Mouse (Mus musculus) gastrocnemius, adult 2 months (tissue): ENCODE data around the gene Nfe2. TPM values are rescaled to one million over a fixed set of nuclear protein-coding genes. Genes with fewer than 3 reads are reported as not detected.
"Not testable (repeated sequence)": the region's sequence is repeated elsewhere in the genome, so short reads cannot be mapped to it uniquely, and the experiment has no call there.

Experiments
- DNase-seq: peaks from one replicate; pipeline ENCODE4 v3.0.0; 2022
- H3K27ac ChIP-seq: fragments of 200-600 bp; 2 replicates; pipeline ENCODE4 v1.8.1; 2022; ENCODE audit warnings: mild to moderate bottlenecking
- H3K4me3 ChIP-seq: fragments of 200-600 bp; 2 replicates; pipeline ENCODE4 v1.8.1; 2022; ENCODE audit warnings: mild to moderate bottlenecking, moderate library complexity
- CTCF ChIP-seq: fragments of 200-600 bp; IDR thresholded peaks from 2 replicates; pipeline ENCODE4 v1.8.1; 2022; ENCODE audit warnings: antibody characterized with exemption, mild to moderate bottlenecking, moderate library complexity
- intact Hi-C: fragments of 180-260 bp; cut with DNase I; formaldehyde crosslinking; loops from one replicate; pipeline ENCODE4 v1.15.1; 2025
- total RNA-seq, 2 experiments: library from RNA; stranded (reverse); gene quantifications; 2 replicates each; pipeline ENCODE4 v1.2.3; 2021

The Nfe2 gene
- total RNA-seq, 2 experiments from 2014 or later, result not detected

DNA sequence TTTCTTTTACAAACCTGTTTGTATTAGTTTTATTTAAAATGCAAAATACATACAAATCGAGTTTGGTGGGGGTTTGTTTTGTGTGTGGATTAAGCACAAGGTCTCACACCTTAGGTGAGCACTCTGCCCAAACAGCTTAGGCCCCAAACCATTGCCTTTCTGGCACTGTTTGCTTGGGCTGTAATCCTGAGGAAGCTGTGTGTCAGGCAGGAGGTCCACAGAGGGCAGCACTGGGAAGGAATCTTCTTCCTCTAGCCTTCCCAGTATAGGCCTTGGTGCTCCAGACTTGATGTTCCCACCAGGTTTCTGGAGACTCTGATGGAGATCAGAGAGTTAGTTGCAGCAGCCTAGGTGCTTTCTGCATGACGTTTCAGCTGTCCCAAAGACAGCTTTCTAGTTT, 26.4 kb upstream of the Nfe2 start:
- no peak for DNase-seq
- H3K27ac ChIP-seq, result no peak overlapping the region
- H3K4me3 ChIP-seq, result no peak overlapping the region
- intact Hi-C loops, result loop anchor here (1.0 kb wide), 1 partner anchor 23 kb away; no protein-coding TSS in a partner anchor
- peak; percentile 31; the same call in 1 of the 2 replicates for TF ChIP-seq CTCF

DNA sequence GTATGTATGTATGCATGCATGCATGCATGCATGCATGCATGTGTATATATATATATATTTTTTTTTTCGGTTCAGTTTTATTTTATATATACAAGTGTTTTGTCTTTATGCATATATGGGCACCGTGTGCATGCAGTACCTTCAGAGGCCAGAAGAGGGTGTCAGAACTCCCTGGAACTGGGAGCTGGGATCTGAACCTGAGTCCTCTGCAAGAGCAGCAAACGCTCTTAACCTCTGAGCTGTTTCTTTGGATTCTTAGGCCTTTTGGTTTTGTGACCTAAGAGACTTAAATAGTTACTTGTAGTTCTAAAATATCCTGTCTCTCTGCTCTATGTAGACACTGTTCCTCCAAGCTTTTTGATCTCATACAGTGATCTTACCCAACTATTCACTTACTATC, 25.9 kb upstream of the Nfe2 start:
- H3K27ac ChIP-seq, result no peak overlapping the region
- intact Hi-C loops, result loop anchor here (1.0 kb wide), 1 partner anchor 23 kb away; no protein-coding TSS in a partner anchor

DNA sequence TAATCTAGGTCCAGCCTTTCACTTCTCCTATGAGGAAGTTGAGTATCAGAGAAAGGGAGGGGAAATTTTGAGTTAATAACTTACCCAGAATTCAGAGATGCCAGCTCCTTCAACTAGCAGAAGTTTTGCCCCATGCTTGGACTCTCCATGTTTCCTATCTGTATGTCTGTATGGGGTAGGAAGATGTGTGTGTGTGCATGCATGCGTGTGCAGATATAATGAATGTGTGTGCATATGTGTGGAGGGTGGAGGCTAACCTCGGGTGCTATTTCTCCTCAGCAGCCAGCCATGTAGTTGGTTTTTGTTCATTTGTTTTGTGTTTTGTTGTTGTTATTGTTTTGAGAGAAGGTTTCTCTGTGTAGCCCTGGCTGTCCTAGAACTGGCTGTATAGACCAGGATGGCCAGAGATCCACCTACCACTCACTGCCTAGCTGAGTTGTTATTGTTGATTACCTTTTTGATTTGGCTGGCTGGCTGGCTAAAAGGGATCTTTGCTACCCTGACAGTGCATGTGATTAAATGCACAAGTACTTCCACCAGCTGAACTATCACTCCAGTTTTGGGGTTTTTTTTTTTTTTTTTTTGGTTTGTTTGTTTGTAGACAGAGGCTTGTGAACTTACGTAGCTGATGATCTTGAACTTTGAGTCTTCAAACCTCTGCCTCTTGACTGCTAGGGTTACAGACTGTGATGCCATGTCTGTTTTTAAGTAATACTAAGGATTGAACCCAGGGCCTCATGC, 23.4 kb upstream of the Nfe2 start:
- DNase-seq, result no peak
- intact Hi-C loops, result loop anchor here (2.0 kb wide), 1 partner anchor 31 kb away; no protein-coding TSS in a partner anchor
- no peak for TF ChIP-seq CTCF
- Histone ChIP-seq H3K27ac (no peak overlapping the region), H3K4me3 (no peak overlapping the region)

More for the DNA sequence above, 25.9 kb upstream of the Nfe2 start:
- peak; percentile 57 for DNase-seq
- no peak overlapping the region for H3K4me3 ChIP-seq
- TF ChIP-seq CTCF, result peak; percentile 71

DNA sequence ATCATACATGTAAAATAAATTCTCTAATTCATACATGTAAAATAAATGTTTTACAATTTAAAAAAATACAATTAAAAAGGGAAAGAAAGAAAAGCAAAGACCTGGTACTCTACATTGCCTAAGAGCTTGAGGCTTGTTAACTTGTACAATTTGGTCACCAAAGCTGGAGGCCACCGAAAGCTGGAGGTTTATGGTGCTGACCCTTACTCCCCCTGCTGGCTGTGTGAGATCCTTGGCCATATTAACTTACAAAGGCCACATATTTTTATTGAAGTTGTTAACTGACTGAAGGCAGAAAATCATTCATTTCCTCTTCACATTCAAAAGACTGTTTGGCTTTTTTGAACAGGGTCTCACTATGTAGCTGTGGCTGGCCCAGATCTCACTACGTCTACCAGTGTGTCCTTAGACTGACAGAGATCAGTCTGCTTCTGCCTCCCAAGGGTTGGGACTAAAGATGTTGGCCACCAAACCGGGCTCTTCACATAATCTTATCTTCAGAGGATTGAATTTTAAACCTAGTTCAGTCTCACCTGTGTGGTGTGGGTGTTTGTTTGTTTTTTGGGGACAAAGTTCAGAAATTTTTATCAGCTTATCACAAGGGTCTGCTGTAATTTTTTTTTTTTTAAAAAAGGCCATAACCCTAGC, 22.7 kb upstream of the Nfe2 start:
- TF ChIP-seq CTCF, result peak; percentile 65
- no peak for DNase-seq
- H3K4me3 ChIP-seq, result no peak overlapping the region
- H3K27ac ChIP-seq, result no peak overlapping the region
- intact Hi-C loops, result loop anchor here (2.0 kb wide), 1 partner anchor 30 kb away; no protein-coding TSS in a partner anchor

DNA sequence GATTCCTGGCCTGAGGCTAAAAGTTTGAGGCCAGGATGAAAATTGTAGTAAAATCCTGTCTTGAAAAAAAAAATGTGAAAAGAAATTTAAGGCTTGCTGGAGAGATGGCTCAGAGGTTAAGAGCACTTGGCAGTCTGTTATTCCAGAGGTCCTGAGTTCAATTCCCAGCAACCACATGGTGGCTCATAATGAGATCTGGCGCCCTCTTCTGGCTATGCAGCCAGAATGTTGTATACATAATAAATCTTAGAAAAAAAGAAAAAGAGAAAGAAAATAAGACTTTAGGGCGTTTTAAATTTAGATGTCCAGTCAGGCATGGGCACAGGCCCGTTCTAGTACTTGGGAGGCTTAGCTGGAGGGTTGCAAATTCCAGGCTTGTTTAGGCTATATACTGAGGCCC, 21.5 kb upstream of the Nfe2 start:
- peak; percentile 65 for TF ChIP-seq CTCF
- intact Hi-C loops, result loop anchor here (2.0 kb wide), 1 partner anchor 29 kb away; no protein-coding TSS in a partner anchor
- no peak for DNase-seq
- Histone ChIP-seq H3K4me3 (no peak overlapping the region), H3K27ac (no peak overlapping the region)

DNA sequence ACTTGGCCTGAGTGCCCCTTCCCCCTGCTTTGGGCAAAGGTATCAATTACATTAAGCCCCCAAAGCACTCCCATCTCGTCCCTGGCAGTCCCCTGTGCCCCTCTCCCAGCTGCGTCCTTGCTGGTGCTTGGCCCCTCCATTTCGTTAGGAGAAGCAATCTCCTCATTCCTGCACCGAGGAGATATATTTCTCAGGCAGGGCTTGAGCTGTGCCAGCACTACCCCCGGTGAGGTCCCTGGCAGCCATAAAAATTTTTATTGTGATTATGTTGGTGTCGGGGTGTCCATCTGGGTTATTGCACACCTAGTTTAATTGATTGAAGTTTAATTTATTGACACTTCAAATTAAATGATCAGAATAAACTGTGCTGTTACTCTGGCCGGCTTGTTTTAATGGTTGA, 19.7 kb upstream of the Nfe2 start:
- intact Hi-C loops, result no loop called here
- no peak overlapping the region for H3K4me3 ChIP-seq
- TF ChIP-seq CTCF, result no peak
- DNase-seq, result no peak
- no peak overlapping the region for H3K27ac ChIP-seq

DNA sequence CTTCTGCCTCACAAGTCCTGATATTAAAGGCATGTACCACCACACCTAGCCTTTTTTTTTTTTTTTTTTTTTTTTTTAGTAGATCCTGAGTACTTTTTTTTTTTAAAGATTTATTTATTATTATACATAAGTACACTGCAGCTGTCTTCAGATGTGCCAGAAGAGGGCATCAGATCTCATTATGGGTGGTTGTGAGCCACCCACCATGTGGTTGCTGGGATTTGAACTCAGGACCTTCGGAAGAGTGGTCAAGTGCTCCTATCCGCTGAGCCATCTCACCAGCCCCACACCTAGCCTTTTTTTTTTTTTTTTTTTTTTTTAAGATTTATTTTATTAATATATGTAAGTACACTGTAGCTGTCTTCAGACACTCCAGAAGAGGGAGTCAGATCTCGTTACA, 17.7 kb upstream of the Nfe2 start:
- intact Hi-C loops, DNase-seq, H3K4me3 ChIP-seq, H3K27ac ChIP-seq: not testable (repeated sequence)

DNA sequence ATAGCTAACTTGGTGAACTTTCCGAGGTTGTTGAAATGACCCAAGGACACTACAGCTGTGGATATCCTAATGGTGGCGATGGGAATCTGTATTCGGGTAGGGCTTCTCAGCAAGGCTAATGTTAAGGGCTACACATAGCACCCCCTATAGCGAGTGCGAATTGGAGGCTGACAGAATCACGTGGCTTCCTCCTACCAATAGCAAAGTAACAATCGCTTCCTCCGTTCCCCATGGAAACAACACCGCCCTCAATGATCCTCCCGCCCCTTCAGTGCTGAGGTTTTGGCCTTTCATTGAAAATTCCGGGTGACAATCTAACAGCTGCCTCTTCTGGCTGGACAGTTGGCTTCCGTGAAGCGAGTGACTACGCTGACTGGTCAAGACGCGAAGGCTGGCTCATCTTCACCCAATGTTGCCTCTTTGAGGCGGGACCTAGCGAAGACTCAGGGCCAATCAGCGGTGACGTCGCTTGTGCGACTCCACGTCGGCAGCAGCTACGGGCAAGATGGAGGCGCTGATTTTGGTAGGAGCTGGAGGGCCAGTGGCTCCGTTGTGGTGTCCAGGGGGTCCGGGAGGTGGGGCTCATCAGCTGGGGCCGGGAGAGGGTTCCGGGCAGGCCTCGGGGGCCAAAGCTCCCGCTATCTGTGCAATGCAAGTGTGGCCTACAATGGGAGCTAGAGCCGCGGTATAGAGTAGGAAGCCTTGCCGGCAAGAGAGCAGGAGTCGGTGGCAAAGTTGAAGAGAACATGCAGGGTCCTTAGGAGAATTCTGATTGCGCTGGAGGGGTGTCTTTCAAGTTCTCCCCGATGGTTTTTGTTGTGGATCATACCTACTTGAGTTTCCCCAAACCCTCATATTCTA, 14.4 kb upstream of the Nfe2 start, which contains the start of gene Copz1:
Gene Copz1, plus strand, starts transcription at position 296 of the 861 bp plus-strand sequence.
- DNase-seq, result peak; percentile 97
- peak within 1 kb of the TSS; percentile 98 for H3K4me3 ChIP-seq
- TF ChIP-seq CTCF, result peak; percentile 29; the same call in 1 of the 2 replicates
- intact Hi-C loops, result no loop called here
- peak within 1 kb of the TSS; percentile 92 for H3K27ac ChIP-seq

DNA sequence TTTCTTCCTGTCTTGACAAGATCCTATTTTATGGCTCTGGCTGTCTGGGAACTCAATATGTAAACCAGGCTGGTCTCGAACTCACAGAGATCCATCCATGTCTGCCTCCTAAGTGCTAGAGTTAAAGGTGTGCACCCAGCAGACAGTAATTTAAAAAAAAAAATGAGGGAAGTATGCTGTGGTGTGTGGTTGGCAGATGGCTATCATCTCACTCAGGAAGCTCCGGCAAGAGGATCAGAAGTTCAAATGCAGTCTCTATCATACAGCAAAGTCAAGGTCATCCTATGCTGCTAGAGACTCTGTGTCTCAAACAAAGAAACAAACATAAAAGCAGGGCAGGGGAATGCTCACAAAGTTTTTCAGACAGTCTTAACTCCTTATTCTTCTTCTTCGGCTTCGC, 10.7 kb upstream of the Nfe2 start:
- DNase-seq, result no peak
- no peak for TF ChIP-seq CTCF
- H3K27ac ChIP-seq, result no peak overlapping the region
- H3K4me3 ChIP-seq, result no peak overlapping the region
- intact Hi-C loops, result no loop called here

DNA sequence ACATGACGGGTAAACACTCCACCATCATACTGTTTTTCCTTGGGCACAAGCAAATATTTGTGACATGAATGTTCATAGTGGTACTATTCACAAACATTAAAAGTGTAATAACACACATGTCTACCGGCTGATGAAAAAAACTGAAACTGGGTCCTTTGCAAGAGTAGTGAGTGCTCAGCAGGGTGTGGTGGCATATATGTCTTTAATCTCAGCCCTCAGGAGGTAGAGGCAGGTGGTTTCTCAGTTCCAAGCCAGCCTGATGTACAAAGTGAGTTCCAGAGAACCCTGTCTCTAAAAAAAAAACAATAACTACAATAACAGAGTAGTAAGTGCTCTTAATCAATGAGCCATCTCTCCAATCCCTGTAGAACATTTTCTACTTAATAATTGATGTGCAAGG, 6.6 kb upstream of the Nfe2 start:
- Histone ChIP-seq H3K27ac (no peak overlapping the region), H3K4me3 (no peak overlapping the region)
- DNase-seq, result no peak
- no peak for TF ChIP-seq CTCF
- intact Hi-C loops, result no loop called here

DNA sequence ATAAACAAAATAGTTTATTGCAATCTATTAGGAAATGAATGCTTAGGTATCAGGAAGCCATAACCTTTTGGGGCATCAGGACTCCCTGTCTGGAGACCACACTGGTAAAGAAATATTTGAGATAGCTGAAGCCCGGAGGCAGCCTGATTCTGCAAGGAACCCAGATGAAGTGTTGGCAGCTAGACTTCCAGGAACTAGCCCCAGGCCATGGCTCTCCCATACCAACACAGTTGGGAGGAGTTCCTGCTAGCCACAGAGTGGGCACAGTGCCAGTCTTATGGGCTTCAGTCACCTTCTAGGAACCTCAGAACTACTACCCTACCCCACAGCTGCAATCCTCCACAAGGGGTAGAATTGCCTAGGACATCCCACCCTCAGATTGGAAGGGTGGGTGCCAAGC, 1.8 kb upstream of the Nfe2 start:
- TF ChIP-seq CTCF, result no peak
- H3K4me3 ChIP-seq, result no peak overlapping the region
- no peak overlapping the region for H3K27ac ChIP-seq
- intact Hi-C loops, result no loop called here
- no peak for DNase-seq

DNA sequence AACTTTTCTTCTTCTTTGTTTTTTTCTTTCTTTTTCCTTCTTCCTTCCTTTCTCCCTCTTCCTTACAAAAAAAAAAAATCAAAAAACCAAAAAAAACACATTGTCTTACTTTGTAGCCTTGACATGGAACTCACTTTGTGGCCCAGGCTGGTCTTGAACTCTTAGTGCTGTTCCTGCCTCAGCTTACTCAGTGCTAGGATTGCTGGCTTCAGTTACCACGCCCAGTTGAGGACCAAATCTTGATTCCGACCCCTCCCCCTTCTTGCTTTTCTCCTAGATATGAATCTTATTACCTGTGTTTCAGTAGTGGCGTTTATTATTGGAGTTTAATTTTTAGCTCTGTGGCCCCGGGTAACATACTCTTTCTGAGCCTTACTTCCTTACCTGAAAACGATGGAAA, 959 bp upstream of the Nfe2 start:
- DNase-seq, result no peak
- H3K27ac ChIP-seq, result no peak overlapping the region; the same call in 1 of the 2 replicates
- intact Hi-C loops, result no loop called here
- H3K4me3 ChIP-seq, result no peak overlapping the region
- TF ChIP-seq CTCF, result no peak
